Mouse (Mus musculus) kidney, postnatal 4 days (tissue): ENCODE measurements at regions not wholly inside any gene's neighbourhood (a gene's known extent, or its start where the extent isn't known, plus 50 kb on each side); places are given as distances from the start of the nearest gene placed in this dataset.
A peak's percentile ranks its signal among the peaks of the same experiment; 100 is the strongest.
"Not testable (repeated sequence)": the region's sequence is repeated elsewhere in the genome, so short reads cannot be mapped to it uniquely, and the experiment has no call there.

Experiments
- DNase-seq, 2 experiments: peaks; one replicate each; pipeline ENCODE4 v3.0.0; 2021; ENCODE audit warnings: mixed read lengths in 2 of 2

DNA sequence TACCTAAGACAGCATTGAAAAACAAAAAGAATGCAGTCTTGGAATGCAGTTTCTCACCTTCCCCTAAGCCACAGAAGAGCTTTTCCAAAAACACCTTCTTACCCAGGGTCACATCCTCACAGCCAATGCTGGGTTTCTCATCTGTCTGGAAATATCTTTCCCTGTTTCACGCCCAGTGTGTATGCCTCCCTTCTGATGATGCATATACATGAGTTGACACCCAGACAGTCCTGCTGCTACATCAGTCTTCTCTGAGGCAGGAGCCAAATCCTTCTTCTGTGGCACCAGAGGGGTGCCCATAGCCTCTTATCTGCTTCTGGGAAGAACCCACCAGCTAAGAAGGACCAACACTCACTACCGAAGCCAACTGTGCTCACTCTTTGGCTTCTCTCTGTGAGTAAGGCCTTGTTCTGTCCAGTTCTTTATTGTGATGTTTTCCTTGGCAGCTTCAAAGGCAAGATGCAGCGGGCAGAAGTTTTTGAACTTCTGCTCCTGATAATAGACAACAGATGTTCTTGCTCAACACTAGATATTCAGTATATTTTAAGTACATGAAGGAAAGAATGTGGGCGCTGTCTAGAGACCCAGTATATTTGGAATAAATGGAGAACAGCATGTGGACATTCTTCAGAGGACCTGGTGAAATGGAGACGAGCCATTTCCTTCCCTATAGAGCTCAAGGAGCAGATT lies 228.2 kb downstream of the Nuak1 start:
- DNase-seq = peak in 1 of 2 experiments; percentile 8

- DNase-seq = no peak
Measured at GRCm38 (mm10) chr10:84214812-84215211, 225.6 kb downstream of the Nuak1 start.

DNA sequence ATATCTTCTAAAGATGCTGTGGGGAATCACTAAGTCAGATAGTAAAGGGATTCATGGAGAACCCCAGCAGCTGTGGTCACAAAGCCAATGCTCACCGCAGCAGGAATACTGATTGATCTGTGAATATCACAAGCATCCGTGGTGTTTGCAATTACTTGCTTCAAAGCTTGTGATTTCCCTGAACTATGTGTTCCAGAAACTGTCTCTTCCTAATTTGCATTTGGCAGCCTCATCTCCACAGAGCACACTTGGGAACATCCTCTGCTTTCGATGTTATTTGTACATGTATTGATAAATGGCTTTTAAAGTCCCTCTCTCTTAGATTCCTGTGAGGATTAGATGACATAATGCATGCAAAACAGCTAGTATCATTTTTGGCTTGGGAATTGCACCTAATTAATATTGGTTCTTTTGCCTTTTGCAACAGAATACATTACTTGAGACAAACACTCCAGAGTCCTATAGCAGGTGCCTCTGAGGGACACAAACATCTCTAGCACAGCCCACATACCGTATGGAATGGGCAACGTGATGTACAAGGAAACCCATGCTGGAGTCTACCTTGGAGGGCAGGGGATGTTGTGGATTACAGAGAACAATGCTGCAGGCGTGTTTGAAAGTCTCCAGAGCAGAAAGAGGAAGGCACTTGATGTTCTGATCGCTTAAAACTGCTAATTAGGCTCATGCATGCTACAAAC lies 211.0 kb downstream of the Nuak1 start:
- no peak for DNase-seq

DNA sequence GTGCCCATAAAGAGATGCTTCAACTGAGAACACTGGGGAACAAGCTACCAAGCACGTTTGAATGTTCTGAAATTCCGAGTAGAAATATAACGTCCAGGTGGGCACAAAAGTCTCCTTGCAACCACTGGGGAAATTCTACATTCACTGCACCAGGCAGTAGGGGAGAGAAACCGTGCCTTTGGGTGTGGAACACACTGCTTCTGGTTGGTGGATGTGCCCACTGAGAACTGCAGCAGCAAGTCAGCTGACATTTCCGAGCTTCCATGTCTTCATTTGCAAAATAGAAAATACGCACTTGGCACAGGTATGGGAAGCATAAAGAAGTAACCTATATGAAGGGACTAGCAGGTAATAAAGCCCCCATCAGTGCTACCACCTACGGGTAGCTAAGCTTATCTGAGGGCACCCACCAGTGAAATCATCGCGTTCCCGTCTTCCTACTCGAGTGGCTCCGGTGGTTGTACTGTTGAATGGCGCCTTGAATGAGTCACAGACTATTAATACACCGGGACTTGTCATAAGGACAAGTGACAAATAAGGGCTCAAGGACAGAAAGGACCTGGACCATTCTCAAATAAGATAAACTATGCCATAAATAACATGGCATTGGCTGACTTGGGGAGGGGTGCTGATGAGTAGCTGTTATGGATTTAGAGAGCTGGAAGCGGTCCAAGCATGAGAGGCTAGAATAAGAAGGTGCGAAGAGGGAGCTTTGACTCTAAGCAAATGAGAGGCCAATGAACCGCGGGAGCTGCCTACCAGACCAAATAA lies 210.2 kb downstream of the Nuak1 start:
- DNase-seq = no peak

GRCm38 (mm10) chr10:84235006-84235405 lies 205.4 kb downstream of the Nuak1 start:
- peak; percentile 3 to 7 for DNase-seq

- DNase-seq = no peak
Measured at GRCm38 (mm10) chr10:84236236-84236635, 204.2 kb downstream of the Nuak1 start.

- DNase-seq = peak in 1 of 2 experiments; percentile 2
Measured at GRCm38 (mm10) chr10:84238279-84238963, 202.0 kb downstream of the Nuak1 start.

DNA sequence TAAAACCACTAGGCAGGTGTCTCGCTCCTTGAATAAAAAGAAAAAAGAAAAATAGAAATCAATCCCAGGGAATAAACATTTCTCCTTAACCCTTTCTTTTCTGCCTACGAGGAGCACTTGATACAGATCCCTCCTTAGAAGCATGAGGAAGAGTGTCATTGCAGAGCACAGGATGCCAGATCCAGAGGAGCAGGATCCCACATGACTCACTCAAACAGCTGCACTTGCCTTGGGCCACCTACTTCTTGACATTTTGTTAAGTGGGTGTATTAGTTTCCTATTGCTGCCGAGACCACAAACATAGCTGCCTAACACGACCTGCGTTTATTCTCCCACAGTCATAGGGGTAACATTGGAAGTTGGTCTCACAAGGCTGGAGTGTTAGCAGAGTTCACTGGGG lies 197.1 kb downstream of the Nuak1 start:
- DNase-seq = no peak

DNA sequence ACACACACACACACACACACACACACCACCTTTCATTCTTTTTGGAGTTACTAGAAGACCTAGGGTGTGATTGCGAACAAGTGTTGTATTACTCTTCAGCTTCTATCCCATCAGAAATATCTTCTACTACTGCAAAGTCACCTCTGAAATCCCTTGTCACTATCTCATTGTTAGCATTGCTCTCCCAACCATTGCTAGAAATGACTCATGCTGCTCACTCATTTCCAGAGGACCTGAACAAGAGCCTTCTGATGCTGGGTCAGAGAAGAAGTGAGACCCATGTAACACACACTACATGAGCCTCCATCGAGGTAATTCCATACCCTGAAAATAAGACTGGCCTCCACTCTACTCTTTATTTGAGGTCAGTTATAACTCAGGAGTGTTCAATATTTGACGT lies 191.1 kb downstream of the Nuak1 start:
- DNase-seq = no peak

DNA sequence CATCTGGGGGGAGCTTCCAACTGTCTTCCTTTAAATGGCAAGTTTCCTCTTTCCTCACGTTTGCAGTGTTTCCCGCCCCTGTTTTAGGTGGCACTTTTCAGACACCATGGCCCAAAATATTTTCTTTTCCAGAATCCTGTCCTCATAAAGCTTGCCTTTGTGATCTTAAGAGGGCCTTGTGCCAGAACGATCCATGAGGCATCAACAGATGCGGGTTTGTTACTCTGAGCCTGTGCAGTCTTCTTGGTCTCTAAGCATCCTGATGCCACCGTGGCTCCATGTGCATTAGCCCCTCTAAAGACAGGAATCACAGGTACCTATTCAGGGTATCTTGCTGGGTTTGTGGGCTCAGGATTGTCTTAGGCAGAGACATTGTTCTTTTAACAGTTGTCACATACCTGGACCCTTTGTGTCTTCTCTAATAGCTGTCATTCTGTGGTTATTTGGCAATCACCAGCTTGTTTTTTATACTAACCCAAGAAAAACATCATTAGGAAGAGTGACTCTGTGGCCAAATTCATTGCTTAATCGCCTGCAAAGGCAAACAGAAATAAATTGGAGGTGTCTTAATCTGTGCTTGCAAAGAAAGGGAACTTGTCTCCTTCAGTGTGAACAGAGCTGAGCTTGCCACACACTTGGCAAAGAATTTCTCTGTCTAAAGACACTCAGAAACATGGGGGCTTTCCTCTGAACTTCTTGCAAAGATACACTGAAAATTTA lies 179.3 kb downstream of the Nuak1 start:
- DNase-seq = no peak

GRCm38 (mm10) chr10:84262943-84263342 lies 177.5 kb downstream of the Nuak1 start:
- DNase-seq = no peak

DNA sequence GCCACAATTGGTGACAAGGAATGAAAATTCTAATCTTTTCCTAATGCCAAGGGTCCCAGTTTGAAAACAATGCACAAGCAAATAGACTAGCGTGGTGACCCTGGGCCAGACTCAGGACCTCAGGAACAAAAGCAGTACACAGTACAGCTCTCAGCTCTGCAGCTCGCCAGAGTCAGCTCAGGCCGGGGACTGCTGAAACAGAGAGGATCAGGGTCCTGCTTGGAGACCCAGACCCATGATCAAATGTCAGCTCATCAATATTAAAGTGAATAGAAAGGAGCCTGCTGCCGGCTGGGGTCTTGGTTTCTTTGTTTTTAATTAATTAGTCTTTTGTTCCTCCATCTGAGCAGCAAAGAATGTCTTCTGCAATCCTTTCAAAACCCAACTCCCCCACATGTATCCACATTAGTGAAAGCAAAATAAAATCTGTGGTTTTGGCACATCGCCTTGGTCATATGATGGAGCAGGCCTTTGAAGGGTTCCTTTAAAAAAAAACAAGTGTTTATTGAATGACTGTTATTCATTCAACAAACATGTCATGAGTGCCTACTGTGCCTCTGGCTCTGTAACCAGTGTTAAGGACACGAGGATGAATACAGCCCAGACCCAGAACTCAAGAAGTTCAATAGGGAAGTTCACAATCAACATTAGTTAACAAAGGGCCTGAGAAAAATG lies 154.4 kb downstream of the Nuak1 start:
- DNase-seq = peak; percentile 23 to 38

- DNase-seq = no peak
Measured at GRCm38 (mm10) chr10:84294422-84294821, 146.0 kb downstream of the Nuak1 start.

- no peak for DNase-seq
Measured at GRCm38 (mm10) chr10:84296168-84296567, 144.2 kb downstream of the Nuak1 start.

DNA sequence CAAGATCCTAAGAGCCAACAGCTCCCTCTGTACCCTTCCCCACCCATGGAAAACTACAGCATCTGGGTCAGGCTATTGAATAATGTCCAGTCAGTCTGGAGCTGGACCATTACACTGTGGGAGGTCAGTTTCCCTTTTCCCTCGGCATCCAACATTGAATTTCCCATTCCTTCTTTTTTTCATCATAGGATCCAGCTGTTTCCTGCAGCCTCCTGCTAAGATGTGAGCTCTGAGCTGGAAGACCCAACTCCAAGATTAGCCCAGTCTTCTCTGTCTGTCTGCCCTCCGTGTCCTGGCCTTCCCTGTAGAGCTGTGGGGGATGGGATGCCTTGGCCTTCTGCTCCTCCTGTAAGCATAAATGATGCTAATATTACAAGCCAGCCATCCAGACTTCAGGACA lies 138.8 kb downstream of the Nuak1 start:
- peak; percentile 18 to 31 for DNase-seq

GRCm38 (mm10) chr10:84302821-84303520 lies 137.4 kb downstream of the Nuak1 start:
- DNase-seq = no peak

- not testable (repeated sequence) for DNase-seq
Measured at GRCm38 (mm10) chr10:84308746-84309145, 131.7 kb downstream of the Nuak1 start.

DNA sequence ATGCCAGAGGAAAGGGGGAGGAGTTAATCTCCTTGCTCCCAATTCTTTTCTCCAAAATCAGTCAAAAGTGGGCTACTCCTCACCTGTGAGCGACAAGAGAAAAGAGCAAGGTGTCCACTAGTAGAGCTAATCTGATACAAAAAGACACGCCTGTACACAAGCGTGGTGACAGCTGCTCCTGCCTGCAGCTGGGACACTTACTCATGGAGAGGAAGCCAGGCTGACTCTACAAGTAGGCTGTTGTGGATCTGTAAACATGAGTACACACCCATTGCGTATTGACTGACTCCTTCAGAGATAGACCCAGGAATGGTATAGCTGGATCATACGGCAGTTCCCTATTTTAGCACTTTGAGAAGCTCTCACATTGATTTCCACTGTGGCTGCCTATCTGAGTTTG lies 129.7 kb downstream of the Nuak1 start:
- DNase-seq = no peak

GRCm38 (mm10) chr10:84312656-84313055 lies 127.7 kb downstream of the Nuak1 start:
- DNase-seq = no peak

DNA sequence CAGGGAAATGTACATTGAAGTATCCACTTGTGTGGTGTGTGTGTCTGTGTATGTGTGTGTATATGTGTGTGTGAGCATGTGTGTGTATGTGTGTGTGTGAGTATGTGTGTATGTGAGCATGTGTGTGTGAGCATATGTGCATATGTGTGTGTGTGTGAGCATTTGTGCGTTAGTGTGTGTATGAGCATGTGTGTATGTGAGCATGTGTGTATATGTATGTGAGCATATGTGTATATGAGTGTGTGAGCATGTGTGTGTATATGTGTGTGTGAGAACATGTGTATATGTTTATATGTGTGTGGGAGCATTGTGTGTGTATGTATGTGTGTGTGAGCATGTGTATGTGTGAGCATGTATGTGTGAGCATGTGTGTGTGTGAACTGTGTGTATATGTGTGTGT lies 123.5 kb downstream of the Nuak1 start:
- DNase-seq = no peak

DNA sequence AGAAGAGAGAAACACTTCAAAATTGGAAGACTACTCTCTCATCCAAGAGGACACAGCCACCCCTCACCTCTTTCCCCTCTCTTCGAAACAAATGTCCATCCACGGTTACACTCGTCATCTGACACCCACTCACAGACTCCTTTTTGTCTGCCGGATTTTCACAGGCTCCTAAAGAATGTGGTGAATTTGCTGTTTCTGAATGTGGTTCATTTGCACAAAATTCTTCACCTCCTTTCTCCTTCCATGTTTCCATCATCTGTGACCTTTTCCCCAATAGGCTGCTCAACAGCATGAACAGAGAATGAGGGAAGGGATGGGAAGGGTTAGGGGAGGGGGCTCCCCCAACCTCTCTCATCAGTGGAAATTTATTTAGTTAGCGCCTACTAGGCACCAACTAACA lies 122.4 kb downstream of the Nuak1 start:
- DNase-seq = no peak
